Mouse (Mus musculus): ENCODE results near the gene Agbl2. TPM values are rescaled to one million over a fixed set of nuclear protein-coding genes. Genes with fewer than 3 reads are reported as not detected.

Gene Agbl2
- polyA plus RNA-seq, 1 experiment: 5.0 TPM

DNA sequence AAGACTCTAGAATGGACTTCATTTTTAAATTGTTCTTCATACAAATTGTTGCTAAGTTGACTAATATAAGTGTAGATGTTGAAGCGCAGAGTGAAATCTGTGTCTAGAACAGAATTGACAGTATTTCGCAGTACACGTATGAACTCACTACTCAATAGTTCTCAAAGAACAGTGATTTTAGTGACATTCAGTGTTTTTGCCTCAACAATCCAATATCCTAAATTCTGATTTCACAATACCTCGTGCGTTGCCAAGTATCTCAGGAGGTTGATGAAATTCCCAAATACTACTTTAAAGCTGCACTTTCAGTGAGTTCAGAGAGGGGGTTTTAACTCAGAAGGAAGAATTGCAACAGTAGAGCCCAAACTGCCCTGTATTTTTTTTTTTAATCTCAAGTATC, 65.8 kb downstream of the Agbl2 start:
- peak overlapping the region; percentile 85 for H3K4me3 ChIP-seq (ENCODE audit: insufficient read depth, low read length)
- H3K4me1 ChIP-seq (ENCODE audit: control insufficient read depth, insufficient read depth, low read length): no peaks in the 10 kb centered on the region
- no peak for TF ChIP-seq POLR2A (IDR thresholded peaks at IDR 0.05; ENCODE audit: low read depth, low read length)
- no peak for TF ChIP-seq CTCF (IDR thresholded peaks at IDR 0.05; ENCODE audit: borderline replicate concordance, insufficient read depth, low read length)
- no peak overlapping the region for H3K27ac ChIP-seq (ENCODE audit: insufficient read depth, low read length)

DNA sequence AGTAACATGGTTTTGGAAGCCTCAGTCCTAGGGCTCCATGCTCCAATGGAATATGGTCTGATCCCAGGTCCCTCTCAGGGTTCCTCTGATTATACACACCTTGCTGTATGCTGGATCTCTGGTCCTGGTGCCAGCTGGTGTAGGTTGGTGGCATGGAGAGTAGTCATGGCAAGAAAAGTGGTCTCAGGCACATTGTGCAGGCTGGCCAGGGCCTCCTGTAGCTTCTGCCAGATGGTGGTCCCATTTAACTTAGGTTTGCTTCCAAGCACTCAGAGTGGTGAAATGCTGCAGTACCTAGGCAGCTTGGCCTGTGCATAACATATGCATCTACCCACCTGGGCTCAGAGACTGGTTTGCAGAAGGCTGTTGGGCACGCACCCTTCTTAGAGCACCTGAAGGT, 67.9 kb downstream of the Agbl2 start:
- TF ChIP-seq POLR2A (IDR thresholded peaks at IDR 0.05; ENCODE audit: low read depth, low read length) (no peak), CTCF (IDR thresholded peaks at IDR 0.05; ENCODE audit: borderline replicate concordance, insufficient read depth, low read length) (no peak)
- no peak overlapping the region for H3K27ac ChIP-seq (ENCODE audit: insufficient read depth, low read length)
- no peaks in the 10 kb centered on the region for H3K4me1 ChIP-seq (ENCODE audit: control insufficient read depth, insufficient read depth, low read length)
- no peak overlapping the region for H3K4me3 ChIP-seq (ENCODE audit: insufficient read depth, low read length)

DNA sequence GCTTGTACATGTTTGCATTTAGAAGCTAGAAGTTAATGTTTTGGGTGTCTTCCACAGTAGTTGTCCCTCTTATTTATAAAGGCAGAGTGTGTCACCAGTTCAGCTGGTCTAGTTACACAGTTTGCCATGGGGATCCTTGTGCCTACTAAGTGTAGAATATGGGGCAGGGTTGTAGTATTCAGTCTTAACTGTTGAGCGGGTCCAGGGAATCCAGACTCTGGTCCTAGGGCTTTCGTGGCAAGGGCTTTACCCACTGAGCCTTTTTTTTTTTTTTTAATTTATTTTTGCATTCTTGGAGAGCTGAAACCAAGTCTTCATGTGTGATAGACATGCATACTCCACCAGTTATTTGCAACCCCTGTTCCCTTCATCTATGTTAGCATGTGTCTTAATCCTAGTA, 79.0 kb downstream of the Agbl2 start:
- H3K4me1 ChIP-seq (ENCODE audit: control insufficient read depth, insufficient read depth, low read length): no peaks in the 10 kb centered on the region
- H3K4me3 ChIP-seq (ENCODE audit: insufficient read depth, low read length): no peak overlapping the region
- no peak overlapping the region for H3K27ac ChIP-seq (ENCODE audit: insufficient read depth, low read length)
- no peak for TF ChIP-seq POLR2A (IDR thresholded peaks at IDR 0.05; ENCODE audit: low read depth, low read length)
- no peak for TF ChIP-seq CTCF (IDR thresholded peaks at IDR 0.05; ENCODE audit: borderline replicate concordance, insufficient read depth, low read length)

DNA sequence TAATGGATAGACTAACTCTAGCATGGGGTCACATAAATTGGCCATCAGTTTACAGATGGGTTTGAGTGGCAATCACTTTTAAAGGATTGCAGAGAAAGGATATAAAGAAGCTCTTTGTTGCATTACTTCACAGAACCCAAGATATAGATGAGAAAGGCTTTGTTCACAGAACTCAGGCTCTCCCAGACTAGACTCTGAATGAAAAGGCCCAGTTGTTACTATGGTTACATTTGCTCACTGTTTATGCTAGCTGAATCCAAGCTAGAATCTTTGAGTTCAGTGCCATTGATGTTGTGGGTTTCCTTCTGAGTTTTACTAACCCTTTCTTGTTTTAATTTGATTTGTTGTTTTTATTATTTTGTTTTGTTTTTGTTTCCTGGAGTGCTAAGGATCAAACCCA, 81.7 kb downstream of the Agbl2 start:
- Histone ChIP-seq H3K4me3 (ENCODE audit: insufficient read depth, low read length) (no peak overlapping the region), H3K27ac (ENCODE audit: insufficient read depth, low read length) (no peak overlapping the region), H3K4me1 (ENCODE audit: control insufficient read depth, insufficient read depth, low read length) (no peaks in the 10 kb centered on the region)
- TF ChIP-seq POLR2A (IDR thresholded peaks at IDR 0.05; ENCODE audit: low read depth, low read length) (no peak), CTCF (IDR thresholded peaks at IDR 0.05; ENCODE audit: borderline replicate concordance, insufficient read depth, low read length) (no peak)

DNA sequence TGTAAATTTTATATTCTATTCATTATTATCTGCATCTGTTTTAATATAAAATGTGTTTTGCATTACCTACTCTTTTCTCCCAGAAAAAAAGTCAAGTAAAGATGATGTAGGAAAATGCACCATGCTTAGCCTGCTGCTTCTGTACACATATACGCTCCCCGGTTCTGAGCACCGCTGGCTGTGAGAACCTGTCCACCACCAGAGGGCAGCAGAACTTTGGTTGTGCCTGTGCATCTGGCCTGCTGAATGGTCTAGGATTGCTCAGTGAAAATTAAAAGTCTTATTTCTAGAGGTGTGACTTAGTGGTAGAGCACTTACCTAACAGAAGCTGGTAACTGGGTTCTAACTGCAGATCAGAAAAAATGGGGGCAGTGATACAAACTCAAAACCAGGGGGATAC, 84.0 kb downstream of the Agbl2 start:
- Histone ChIP-seq H3K4me1 (ENCODE audit: control insufficient read depth, insufficient read depth, low read length) (no peaks in the 10 kb centered on the region), H3K4me3 (ENCODE audit: insufficient read depth, low read length) (no peak overlapping the region), H3K27ac (ENCODE audit: insufficient read depth, low read length) (no peak overlapping the region)
- TF ChIP-seq POLR2A (IDR thresholded peaks at IDR 0.05; ENCODE audit: low read depth, low read length) (no peak), CTCF (IDR thresholded peaks at IDR 0.05; ENCODE audit: borderline replicate concordance, insufficient read depth, low read length) (peak; percentile 92)

DNA sequence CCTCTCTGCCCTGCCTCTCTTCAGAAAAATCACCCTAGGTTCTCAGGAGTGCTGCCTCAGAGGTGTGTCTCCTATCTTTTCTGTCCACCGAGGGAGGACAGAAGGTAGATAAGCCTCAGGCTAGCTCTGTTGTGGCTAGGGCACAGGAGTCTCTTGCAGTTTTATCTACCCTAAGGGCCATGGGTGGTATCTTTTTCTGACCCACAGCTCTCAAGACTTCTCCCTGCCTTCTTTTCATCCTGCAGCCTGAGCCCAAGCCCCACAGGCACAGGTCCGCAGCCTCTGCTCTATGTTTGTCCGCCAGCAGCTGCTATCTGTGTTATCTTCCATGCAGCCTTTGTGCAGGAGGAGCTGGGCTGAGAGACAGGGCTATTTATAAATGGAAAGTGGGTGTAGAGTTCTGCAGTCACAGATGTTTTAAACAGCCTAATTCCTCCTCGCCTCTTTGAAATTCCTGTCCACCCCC, 87.6 kb downstream of the Agbl2 start:
- Histone ChIP-seq H3K4me1 (ENCODE audit: control insufficient read depth, insufficient read depth, low read length) (no peaks in the 10 kb centered on the region), H3K27ac (ENCODE audit: insufficient read depth, low read length) (peak overlapping the region; percentile 28), H3K4me3 (ENCODE audit: insufficient read depth, low read length) (no peak overlapping the region)
- TF ChIP-seq POLR2A (IDR thresholded peaks at IDR 0.05; ENCODE audit: low read depth, low read length) (no peak), CTCF (IDR thresholded peaks at IDR 0.05; ENCODE audit: borderline replicate concordance, insufficient read depth, low read length) (no peak)

DNA sequence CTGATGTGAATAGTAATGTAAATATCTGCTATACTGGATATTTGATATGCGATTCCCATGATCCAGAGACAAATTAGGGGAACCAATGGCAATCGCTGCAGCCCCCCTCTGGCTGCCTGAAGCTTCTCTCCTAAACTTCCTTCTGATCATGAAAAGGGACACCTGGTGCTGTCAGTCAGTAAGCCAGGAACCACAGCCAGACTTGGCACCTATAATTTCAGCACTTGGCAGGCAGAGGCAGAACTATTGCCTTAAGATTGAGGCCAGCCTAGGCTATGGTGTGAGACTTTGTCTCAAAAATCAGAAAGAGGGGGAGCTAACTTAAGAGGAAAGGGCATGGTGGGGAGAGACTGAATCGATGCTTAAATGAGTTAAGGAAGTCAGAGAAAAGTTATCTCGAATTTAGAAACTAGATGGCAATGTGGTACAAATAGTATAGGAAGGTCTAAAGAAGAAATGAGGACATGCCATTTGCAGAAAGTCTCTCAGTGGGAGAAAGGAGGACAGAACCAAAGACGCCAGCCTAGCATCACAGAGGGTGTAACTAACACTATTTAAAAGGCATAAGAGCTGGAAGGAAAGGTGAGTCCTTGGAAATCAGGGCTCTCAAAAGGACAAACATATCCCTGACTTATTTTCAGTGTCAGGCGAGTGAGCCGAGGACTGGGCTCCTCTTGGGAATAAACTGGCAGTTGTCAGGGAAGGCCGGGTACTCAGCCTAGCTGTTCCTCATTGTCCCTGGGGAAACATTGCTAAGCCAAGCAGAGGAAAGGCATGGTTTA, 88.8 kb downstream of the Agbl2 start:
- H3K4me3 ChIP-seq (ENCODE audit: insufficient read depth, low read length): no peak overlapping the region
- H3K27ac ChIP-seq (ENCODE audit: insufficient read depth, low read length): no peak overlapping the region
- TF ChIP-seq CTCF (IDR thresholded peaks at IDR 0.05; ENCODE audit: borderline replicate concordance, insufficient read depth, low read length) (no peak), POLR2A (IDR thresholded peaks at IDR 0.05; ENCODE audit: low read depth, low read length) (no peak)
- H3K4me1 ChIP-seq (ENCODE audit: control insufficient read depth, insufficient read depth, low read length): no peaks in the 10 kb centered on the region

DNA sequence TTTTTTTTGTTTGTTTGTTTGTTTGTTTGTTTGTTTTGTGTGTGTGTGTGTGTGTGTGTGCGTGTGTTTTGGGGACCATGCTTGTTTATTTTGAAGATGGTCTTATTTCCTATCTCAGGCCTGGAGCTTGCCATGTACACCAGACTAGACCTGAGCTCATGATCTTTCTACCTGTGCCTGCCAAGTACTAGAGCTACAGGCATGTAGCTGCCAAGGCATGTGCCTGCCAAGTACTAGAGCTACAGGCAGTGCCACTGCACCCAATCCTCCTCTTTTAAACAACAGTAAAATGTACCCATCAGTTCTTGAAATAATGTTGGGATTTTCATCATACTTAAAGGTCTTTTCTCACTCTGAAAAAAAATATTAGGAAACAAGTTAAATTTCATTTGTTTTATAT, 91.5 kb downstream of the Agbl2 start:
- Histone ChIP-seq H3K27ac (ENCODE audit: insufficient read depth, low read length) (no peak overlapping the region), H3K4me3 (ENCODE audit: insufficient read depth, low read length) (no peak overlapping the region), H3K4me1 (ENCODE audit: control insufficient read depth, insufficient read depth, low read length) (no peaks in the 10 kb centered on the region)
- TF ChIP-seq CTCF (IDR thresholded peaks at IDR 0.05; ENCODE audit: borderline replicate concordance, insufficient read depth, low read length) (no peak), POLR2A (IDR thresholded peaks at IDR 0.05; ENCODE audit: low read depth, low read length) (no peak)

DNA sequence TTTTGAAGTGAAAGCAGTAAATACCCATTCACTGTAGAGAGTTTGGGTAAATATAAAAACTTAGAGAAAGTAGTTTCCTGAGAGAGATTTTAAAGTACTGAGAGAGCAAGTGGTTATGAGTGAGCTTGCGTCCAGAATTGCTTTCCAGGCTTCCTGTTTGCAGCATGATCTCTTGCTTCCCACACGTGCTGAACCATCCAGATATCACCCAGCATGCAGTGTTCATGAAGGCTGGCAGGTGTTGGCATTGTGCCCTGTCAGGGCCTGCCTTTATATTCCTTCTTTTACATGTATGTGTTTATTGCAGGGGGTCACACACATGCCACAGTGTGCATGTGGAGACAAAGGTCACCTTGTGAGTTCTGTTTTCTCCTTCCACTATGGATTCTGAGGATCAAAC, 92.7 kb downstream of the Agbl2 start:
- no peak overlapping the region for H3K27ac ChIP-seq (ENCODE audit: insufficient read depth, low read length)
- TF ChIP-seq POLR2A (IDR thresholded peaks at IDR 0.05; ENCODE audit: low read depth, low read length) (no peak), CTCF (IDR thresholded peaks at IDR 0.05; ENCODE audit: borderline replicate concordance, insufficient read depth, low read length) (no peak)
- no peaks in the 10 kb centered on the region for H3K4me1 ChIP-seq (ENCODE audit: control insufficient read depth, insufficient read depth, low read length)
- no peak overlapping the region for H3K4me3 ChIP-seq (ENCODE audit: insufficient read depth, low read length)

DNA sequence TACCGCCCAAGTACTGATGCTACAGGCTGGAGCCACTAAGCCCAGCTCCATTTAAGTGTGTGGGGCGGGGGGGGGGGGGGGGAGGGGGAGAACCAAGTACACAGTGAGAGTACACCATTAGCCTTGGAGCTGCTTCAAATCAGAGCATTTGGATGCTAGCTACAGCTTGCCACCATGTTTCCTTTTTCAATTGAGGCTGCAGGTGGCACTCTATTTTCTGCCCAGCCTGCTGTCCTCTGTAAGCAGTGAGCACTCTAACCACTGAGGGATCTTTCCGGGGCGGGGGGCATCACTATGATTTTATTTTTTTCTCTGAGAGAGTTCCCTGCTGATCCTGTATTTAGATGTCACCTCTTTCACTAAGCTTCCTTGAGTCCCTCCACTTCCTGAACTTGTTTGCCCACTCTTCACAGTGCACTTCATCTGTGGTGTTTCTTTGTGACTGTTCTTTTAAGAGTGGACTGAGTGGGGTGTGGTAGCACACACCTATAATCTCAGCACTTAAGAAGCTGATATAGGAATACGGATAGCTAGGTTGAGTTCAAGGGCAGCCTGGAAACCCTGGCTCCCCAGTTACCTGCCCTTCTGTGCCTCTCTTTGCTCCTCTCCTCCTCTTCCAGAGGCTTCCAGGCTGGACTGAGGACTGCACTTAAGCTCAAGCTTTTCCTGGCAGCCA, 95.2 kb downstream of the Agbl2 start:
- TF ChIP-seq POLR2A (IDR thresholded peaks at IDR 0.05; ENCODE audit: low read depth, low read length) (no peak), CTCF (IDR thresholded peaks at IDR 0.05; ENCODE audit: borderline replicate concordance, insufficient read depth, low read length) (no peak)
- no peak overlapping the region for H3K27ac ChIP-seq (ENCODE audit: insufficient read depth, low read length)
- H3K4me1 ChIP-seq (ENCODE audit: control insufficient read depth, insufficient read depth, low read length): no peaks in the 10 kb centered on the region
- H3K4me3 ChIP-seq (ENCODE audit: insufficient read depth, low read length): no peak overlapping the region
